Comparison of ENCODE assay signal across 21 mouse cellular contexts in genomic region chr13:15617423-15617822, GRCm38 (mm10).
"Had no signal": no experiment of that assay in that cellular context is flagged by ENCODE, and none has a peak within 500 bp of the region (broad histone marks: within the 10 kb centered on the region; RNA-seq: fewer than 3 reads in every experiment).

No protein-coding gene starts in this region.

- H3K4me1 ChIP-seq: liver, embryonic 13.5 days had no signal

- H3K4me3 ChIP-seq: kidney, embryonic 15.5 days; left cerebral cortex, adult 2 months; liver, embryonic 13.5 days; lung, embryonic 15.5 days; megakaryocyte, embryonic 14.5 days; neural tube, embryonic 12.5 days; neural tube, embryonic 15.5 days had no signal

- H3K36me3 ChIP-seq: liver, embryonic 13.5 days; lung, embryonic 15.5 days; neural tube, embryonic 12.5 days; neural tube, embryonic 15.5 days had no signal

- H3K9ac ChIP-seq: kidney, embryonic 15.5 days; liver, embryonic 13.5 days; lung, embryonic 15.5 days; neural tube, embryonic 12.5 days; neural tube, embryonic 15.5 days had no signal

- DNase-seq: kidney, adult 11 months; kidney, adult 8-10 months; kidney, postnatal 10 days; kidney, postnatal 36 days; layer of hippocampus, postnatal 36 days; liver, embryonic 13.5 days; lung, postnatal 10 days; lung, postnatal 36 days; right cerebral cortex, adult 18-20 months; right cerebral cortex, postnatal 14 days; right cerebral cortex, postnatal 4 days; thymus, adult 2 months; thymus, postnatal 14 days; thymus, postnatal 4 days had no signal

- H3K27me3 ChIP-seq: kidney, embryonic 15.5 days; liver, embryonic 13.5 days; lung, embryonic 15.5 days; neural tube, embryonic 12.5 days had no signal

- H3K27ac ChIP-seq: kidney, embryonic 15.5 days; left cerebral cortex, adult 2 months; liver, embryonic 13.5 days; lung, embryonic 15.5 days; neural tube, embryonic 12.5 days; neural tube, embryonic 15.5 days; stomach, postnatal 0 days had no signal

- H3K9me3 ChIP-seq: kidney, embryonic 15.5 days; liver, embryonic 13.5 days; lung, embryonic 15.5 days; megakaryocyte, embryonic 14.5 days; neural tube, embryonic 12.5 days; neural tube, embryonic 15.5 days had no signal

- H3K4me2 ChIP-seq: kidney, embryonic 15.5 days; liver, embryonic 13.5 days; lung, embryonic 15.5 days; neural tube, embryonic 12.5 days; neural tube, embryonic 15.5 days had no signal
